Mouse (Mus musculus): ENCODE results near the gene Ttc39a.
"Not testable (repeated sequence)": the region's sequence is repeated elsewhere in the genome, so short reads cannot be mapped to it uniquely, and the experiment has no call there.

Gene Ttc39a

GRCm38 (mm10) chr4:109406486-109407175, at the start of gene Ttc39a:
Gene Ttc39a (plus strand): TSS chr4:109406623.
- in situ Hi-C loops (cut with MboI; ENCODE audit: unreplicated experiment in 2 of 2): no loop called here

- in situ Hi-C loops (cut with MboI; ENCODE audit: unreplicated experiment in 2 of 2): no loop called here
Measured at GRCm38 (mm10) chr4:109378107-109378506, 28.3 kb upstream of the Ttc39a start.

- in situ Hi-C loops (cut with MboI; ENCODE audit: unreplicated experiment in 2 of 2): no loop called here
Measured at GRCm38 (mm10) chr4:109382457-109382856, 24.0 kb upstream of the Ttc39a start.

GRCm38 (mm10) chr4:109385599-109385998, 20.8 kb upstream of the Ttc39a start:
- in situ Hi-C loops (cut with MboI; ENCODE audit: unreplicated experiment in 2 of 2): no loop called here

GRCm38 (mm10) chr4:109393229-109393779, 13.1 kb upstream of the Ttc39a start:
- in situ Hi-C loops (cut with MboI; ENCODE audit: unreplicated experiment in 2 of 2): no loop called here

GRCm38 (mm10) chr4:109393902-109394301, 12.5 kb upstream of the Ttc39a start:
- in situ Hi-C loops (cut with MboI; ENCODE audit: unreplicated experiment in 2 of 2): no loop called here

GRCm38 (mm10) chr4:109394314-109395074, 11.9 kb upstream of the Ttc39a start:
- in situ Hi-C loops (cut with MboI; ENCODE audit: unreplicated experiment in 2 of 2): no loop called here

GRCm38 (mm10) chr4:109400366-109400980, 6.0 kb upstream of the Ttc39a start:
- in situ Hi-C loops (cut with MboI; ENCODE audit: unreplicated experiment in 2 of 2): no loop called here

GRCm38 (mm10) chr4:109401176-109401689, 5.2 kb upstream of the Ttc39a start:
- in situ Hi-C loops (cut with MboI; ENCODE audit: unreplicated experiment in 2 of 2): no loop called here

GRCm38 (mm10) chr4:109404908-109405307, 1.5 kb upstream of the Ttc39a start:
- in situ Hi-C loops (cut with MboI; ENCODE audit: unreplicated experiment in 2 of 2): not testable (repeated sequence)

- in situ Hi-C loops (cut with MboI; ENCODE audit: unreplicated experiment in 2 of 2): no loop called here
Measured at GRCm38 (mm10) chr4:109405415-109405814, 1.0 kb upstream of the Ttc39a start.

- in situ Hi-C loops (cut with MboI; ENCODE audit: unreplicated experiment in 2 of 2): no loop called here
Measured at GRCm38 (mm10) chr4:109406054-109406485, 353 bp upstream of the Ttc39a start.

GRCm38 (mm10) chr4:109407176-109407520, 725 bp downstream of the Ttc39a start:
- in situ Hi-C loops (cut with MboI; ENCODE audit: unreplicated experiment in 2 of 2): no loop called here

GRCm38 (mm10) chr4:109407701-109408485, 1.5 kb downstream of the Ttc39a start:
- in situ Hi-C loops (cut with MboI; ENCODE audit: unreplicated experiment in 2 of 2): no loop called here

- in situ Hi-C loops (cut with MboI; ENCODE audit: unreplicated experiment in 2 of 2): no loop called here
Measured at GRCm38 (mm10) chr4:109410681-109411376, 4.4 kb downstream of the Ttc39a start.

- in situ Hi-C loops (cut with MboI; ENCODE audit: unreplicated experiment in 2 of 2): no loop called here
Measured at GRCm38 (mm10) chr4:109411377-109411967, 5.0 kb downstream of the Ttc39a start.

- in situ Hi-C loops (cut with MboI; ENCODE audit: unreplicated experiment in 2 of 2): no loop called here
Measured at GRCm38 (mm10) chr4:109412233-109412632, 5.8 kb downstream of the Ttc39a start.

GRCm38 (mm10) chr4:109417998-109418397, 11.6 kb downstream of the Ttc39a start:
- in situ Hi-C loops (cut with MboI; ENCODE audit: unreplicated experiment in 2 of 2): no loop called here

GRCm38 (mm10) chr4:109419017-109419416, 12.6 kb downstream of the Ttc39a start:
- in situ Hi-C loops (cut with MboI; ENCODE audit: unreplicated experiment in 2 of 2): no loop called here
